Mouse (Mus musculus): Measurements from ENCODE around the gene Eps8.

DNA sequence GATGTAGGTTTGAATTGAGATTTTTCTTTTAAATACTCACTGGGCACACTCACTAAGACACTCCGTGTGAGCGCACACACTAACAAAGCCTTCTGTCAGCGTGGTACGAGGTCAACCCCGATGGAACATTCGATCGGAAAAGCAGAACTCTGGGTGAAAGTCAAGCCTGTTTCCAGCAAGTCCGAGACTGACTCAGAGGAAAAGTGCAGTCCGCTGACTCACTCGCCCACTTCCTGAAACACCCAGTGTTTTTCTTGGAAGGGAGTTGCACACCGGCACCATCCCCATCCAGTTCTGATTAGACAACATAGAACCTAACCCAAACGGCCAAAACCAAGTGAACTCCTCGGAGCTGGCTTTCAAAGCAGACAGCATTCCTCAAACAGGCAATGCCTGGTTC lies 95.8 kb downstream of the Eps8 start:
- no peak for TF ChIP-seq CTCF (IDR thresholded peaks at IDR 0.05 in 2 of 3, conservative IDR thresholded peaks at IDR 0.05 in 1 of 3; ENCODE audit: control insufficient read depth in 1 of 3, insufficient read depth in 1 of 3, low read depth in 2 of 3, low read length in 3 of 3, poor library complexity in 1 of 3, severe bottlenecking in 1 of 3)
- no peak for TF ChIP-seq MYB (IDR thresholded peaks at IDR 0.05; ENCODE audit: low read depth, low read length)
- TF ChIP-seq KAT2A (conservative IDR thresholded peaks at IDR 0.05; ENCODE audit: low read depth, low read length), result no peak
- no peak for TF ChIP-seq ELF1 (IDR thresholded peaks at IDR 0.05; ENCODE audit: low read depth, low read length)
- no peak for TF ChIP-seq USF1 (IDR thresholded peaks at IDR 0.05; ENCODE audit: low read depth, low read length)
- TF ChIP-seq ZC3H11A (IDR thresholded peaks at IDR 0.05; ENCODE audit: low read depth, low read length), result no peak
- no peak for TF ChIP-seq USF2 (IDR thresholded peaks at IDR 0.05; ENCODE audit: borderline replicate concordance in 1 of 2, insufficient read depth in 1 of 2, low read depth in 1 of 2, low read length in 2 of 2)
- no peak for TF ChIP-seq E2F4 (IDR thresholded peaks at IDR 0.05; ENCODE audit: borderline replicate concordance, low read depth, low read length)
- TF ChIP-seq POLR2A (IDR thresholded peaks at IDR 0.05; ENCODE audit: control insufficient read depth in 1 of 2, insufficient read depth in 1 of 2, low read depth in 1 of 2, low read length in 2 of 2, poor library complexity in 1 of 2), result no peak
- no peak for TF ChIP-seq MAX (IDR thresholded peaks at IDR 0.05; ENCODE audit: low read length)
- TF ChIP-seq NRF1 (IDR thresholded peaks at IDR 0.05; ENCODE audit: insufficient read depth, low read depth, low read length, poor library complexity, severe bottlenecking), result no peak
- no peak for TF ChIP-seq TAL1 (IDR thresholded peaks at IDR 0.05; ENCODE audit: low read length)
- TF ChIP-seq NELFE (IDR thresholded peaks at IDR 0.05; ENCODE audit: low read depth, low read length), result no peak
- TF ChIP-seq GATA1 (IDR thresholded peaks at IDR 0.05; ENCODE audit: low read depth, low read length), result no peak
